Mouse (Mus musculus) heart, embryonic 14.5 days (tissue): ENCODE measurements around the gene Aldh4a1. TPM values are rescaled to one million over a fixed set of nuclear protein-coding genes. Genes with fewer than 3 reads are reported as not detected.

ENCODE experiments used
- ATAC-seq: fragments of 200-750 bp; cut with Nextera tagmentation; 2 replicates; pipeline ENCODE4 v1.8.0; 2017; ENCODE audit warnings: low read depth, moderate TSS enrichment; ENCODE audit not compliant: insufficient number of reproducible peaks, insufficient read depth, low FRiP score
- H3K27ac ChIP-seq, 2 experiments: fragments of 200-500 bp in 1 of 2; fragments of 300-500 bp in 1 of 2; sonication (generic) in 1 of 2; replicated peaks in 1 of 2; 2 replicates each; pipeline ENCODE4 v1.5.1; 2012 to 2014; ENCODE audit warnings: low read depth in 2 of 2, low read length in 2 of 2, control low read depth in 1 of 2, mild to moderate bottlenecking in 1 of 2, mixed read lengths in 1 of 2; ENCODE audit not compliant: control insufficient read depth in 1 of 2, insufficient read depth in 1 of 2
- H3K27me3 ChIP-seq: fragments of 300-500 bp; sonication (generic); 2 replicates; pipeline ENCODE4 v1.6.1; 2014; ENCODE audit warnings: mild to moderate bottlenecking, low read length, control low read depth; ENCODE audit not compliant: control insufficient read depth, insufficient read depth
- H3K36me3 ChIP-seq: fragments of 300-500 bp; sonication (generic); 2 replicates; pipeline ENCODE4 v1.6.1; 2014; ENCODE audit warnings: mild to moderate bottlenecking, control low read depth, low read length, mixed read lengths; ENCODE audit not compliant: control insufficient read depth, insufficient read depth
- H3K4me1 ChIP-seq, 2 experiments: fragments of 200-500 bp in 1 of 2; fragments of 300-500 bp in 1 of 2; sonication (generic) in 1 of 2; 2 replicates each; pipeline ENCODE4 v1.6.1; 2012 to 2014; ENCODE audit warnings: low read length in 2 of 2, control low read depth in 1 of 2, mixed read lengths in 1 of 2; ENCODE audit not compliant: control insufficient read depth in 2 of 2, insufficient read depth in 2 of 2
- H3K4me2 ChIP-seq: fragments of 300-500 bp; sonication (generic); 2 replicates; pipeline ENCODE4 v1.6.1; 2014; ENCODE audit warnings: mild to moderate bottlenecking, low read length
- H3K4me3 ChIP-seq, 2 experiments: fragments of 200-500 bp in 1 of 2; fragments of 300-500 bp in 1 of 2; sonication (generic) in 1 of 2; 2 replicates each; pipeline ENCODE4 v1.5.1; 2012 to 2014; ENCODE audit warnings: low read length in 2 of 2, mild to moderate bottlenecking in 2 of 2, control low read depth in 1 of 2, low read depth in 1 of 2, moderate library complexity in 1 of 2; ENCODE audit not compliant: control insufficient read depth in 1 of 2, insufficient read depth in 1 of 2
- H3K9ac ChIP-seq: fragments of 300-500 bp; sonication (generic); 2 replicates; pipeline ENCODE4 v1.6.1; 2014; ENCODE audit warnings: mild to moderate bottlenecking, low read length
- H3K9me3 ChIP-seq: fragments of 300-500 bp; sonication (generic); 2 replicates; pipeline ENCODE4 v1.6.1; 2016; ENCODE audit warnings: low read length, control low read depth; ENCODE audit not compliant: control insufficient read depth
- WGBS: fragments of 180-500 bp; shearing (Covaris S2); extraction: QIAGEN DNeasy Blood & Tissue Kit; methylation state at CpG from one replicate; pipeline ENCODE4 v1.1.7; 2014; 5-methylcytosine and 5-hydroxymethylcytosine counted together
- polyA plus RNA-seq: library from polyadenylated mRNA; unstranded; fragments of >200 nt; fragmentation: Nextera tagmentation; extraction: Ambion mirVana; gene quantifications from 2 replicates; pipeline ENCODE4 v1.2.1, GENCODE M21; 2014

Gene Aldh4a1
- polyA plus RNA-seq, 1 experiment from 2014 or later = 13.4 TPM

DNA sequence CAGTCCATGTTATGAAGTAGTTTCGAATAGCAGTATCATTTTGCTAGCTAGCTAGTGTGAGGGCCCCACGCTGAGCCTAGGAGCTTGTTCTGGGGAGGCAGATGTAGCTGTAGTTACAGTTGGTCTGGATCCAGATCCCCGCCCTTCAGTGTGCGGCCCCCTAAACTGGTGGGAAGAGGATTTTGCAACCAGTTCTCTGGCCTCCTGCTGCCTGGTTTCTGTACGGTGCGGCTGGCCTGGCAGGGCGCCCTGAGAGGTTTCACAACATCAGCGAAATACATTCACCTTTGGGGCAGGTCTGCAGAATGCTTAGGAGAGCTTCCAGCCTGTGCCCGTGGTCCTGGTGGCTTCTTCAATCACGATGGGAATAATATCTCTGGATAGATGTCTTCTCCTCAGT lies 2.0 kb downstream of the Aldh4a1 start:
- Histone ChIP-seq H3K4me3 (no peak overlapping the region), H3K27ac (no peak overlapping the region), H3K4me1 (peaks cover 4 to 19% of the 10 kb centered on the region in 2 experiments), H3K9ac (no peak overlapping the region), H3K9me3 (no peaks in the 10 kb centered on the region), H3K27me3 (no peaks in the 10 kb centered on the region), H3K4me2 (no peak overlapping the region), H3K36me3 (no peaks in the 10 kb centered on the region; the same call in 1 of the 2 replicates)
- WGBS = 78% methylated on average over 10 of the region's 10 CpGs
- no peak for ATAC-seq

DNA sequence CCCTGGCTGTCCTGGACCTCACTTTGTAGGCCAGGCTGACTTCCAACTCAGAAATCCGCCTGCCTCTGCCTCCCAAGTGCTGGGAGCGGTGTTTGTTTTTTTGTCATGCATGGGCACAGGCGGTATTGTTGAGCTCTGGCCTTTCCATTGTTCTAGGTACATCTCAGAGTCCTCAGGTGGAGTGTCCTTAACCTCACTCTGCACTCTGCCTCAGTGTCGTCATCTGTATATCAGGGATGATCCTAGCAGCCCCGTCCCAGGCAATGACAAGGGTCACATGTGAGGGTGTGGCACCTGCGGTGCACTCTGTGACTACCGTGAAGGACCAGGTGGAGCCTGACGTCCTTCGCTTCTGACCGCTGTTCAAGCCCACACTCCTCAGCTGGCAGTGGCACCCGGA lies 4.7 kb downstream of the Aldh4a1 start:
- 90% methylated on average over 11 of the region's 11 CpGs for WGBS
- no peak overlapping the region for H3K4me2 ChIP-seq
- H3K4me1 ChIP-seq = peaks cover 4 to 12% of the 10 kb centered on the region in 2 experiments
- no peak for ATAC-seq
- no peak overlapping the region for H3K4me3 ChIP-seq
- no peaks in the 10 kb centered on the region for H3K9me3 ChIP-seq
- H3K36me3 ChIP-seq = no peaks in the 10 kb centered on the region
- H3K27ac ChIP-seq = no peak overlapping the region
- H3K9ac ChIP-seq = no peak overlapping the region
- no peaks in the 10 kb centered on the region for H3K27me3 ChIP-seq

DNA sequence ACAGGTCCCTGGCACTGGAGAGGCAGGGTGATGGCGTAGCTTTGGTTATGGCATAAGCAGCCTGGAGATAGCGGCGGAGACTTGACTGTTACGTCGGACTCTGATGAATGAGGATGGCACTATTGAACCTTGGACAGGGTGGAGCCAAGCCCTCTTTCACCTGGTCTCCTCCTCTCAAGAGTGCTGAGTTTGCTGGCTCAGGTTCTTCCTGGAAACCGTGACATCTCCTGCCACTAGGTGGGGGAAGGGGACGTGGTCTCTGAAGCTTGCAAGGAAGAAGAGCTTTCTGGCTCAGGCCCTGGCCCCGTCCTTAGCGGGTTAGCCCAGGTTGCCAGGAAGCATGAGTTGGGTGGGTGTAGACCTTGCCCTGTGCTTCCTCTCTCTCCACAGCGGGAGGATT lies 7.5 kb downstream of the Aldh4a1 start:
- H3K27me3 ChIP-seq = no peaks in the 10 kb centered on the region
- H3K4me3 ChIP-seq = no peak overlapping the region
- no peaks in the 10 kb centered on the region for H3K9me3 ChIP-seq
- no peaks in the 10 kb centered on the region for H3K36me3 ChIP-seq
- no peaks in the 10 kb centered on the region; a peak in 2 of 4 replicates for H3K4me1 ChIP-seq
- H3K4me2 ChIP-seq = no peak overlapping the region
- no peak overlapping the region for H3K27ac ChIP-seq
- H3K9ac ChIP-seq = no peak overlapping the region
- WGBS = 64% methylated on average over 10 of the region's 10 CpGs
- no peak for ATAC-seq

DNA sequence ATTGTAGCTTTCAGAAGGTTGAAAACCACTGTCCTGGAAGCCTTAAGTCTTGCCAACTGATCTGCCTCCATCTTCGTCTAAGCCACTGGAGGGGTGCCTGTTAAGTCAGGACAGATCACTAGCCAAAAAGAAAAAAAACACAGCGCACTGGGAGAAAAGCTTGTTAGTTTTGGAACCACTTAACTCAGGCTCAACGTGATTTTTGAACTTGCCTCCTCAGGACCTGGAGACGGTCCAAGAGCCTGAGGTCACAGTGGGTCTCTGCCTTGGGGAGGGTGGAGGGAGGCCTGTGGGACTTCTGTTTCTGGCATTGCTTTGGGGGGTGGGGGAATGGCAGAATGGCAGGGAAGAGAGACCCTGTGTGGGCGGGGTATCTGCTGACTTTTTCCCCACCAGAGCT lies 8.5 kb downstream of the Aldh4a1 start:
- WGBS = 58% methylated on average over 5 of the region's 5 CpGs
- Histone ChIP-seq H3K27ac (no peak overlapping the region), H3K36me3 (0 out of 2 replicates have a peak, but pooled peaks cover 4% of the 10 kb centered on the region), H3K9ac (no peak overlapping the region), H3K4me2 (no peak overlapping the region), H3K4me1 (no peaks in the 10 kb centered on the region; a peak in 2 of 4 replicates), H3K4me3 (no peak overlapping the region), H3K9me3 (no peaks in the 10 kb centered on the region), H3K27me3 (no peaks in the 10 kb centered on the region)
- ATAC-seq = no peak

- 0 out of 2 replicates have a peak, but pooled peaks cover 4% of the 10 kb centered on the region for H3K36me3 ChIP-seq
- H3K27me3 ChIP-seq = no peaks in the 10 kb centered on the region
- H3K4me2 ChIP-seq = no peak overlapping the region
- H3K27ac ChIP-seq = no peak overlapping the region
- ATAC-seq = no peak
- no peak overlapping the region for H3K4me3 ChIP-seq
- no peaks in the 10 kb centered on the region; a peak in 2 of 4 replicates for H3K4me1 ChIP-seq
- H3K9ac ChIP-seq = no peak overlapping the region
- H3K9me3 ChIP-seq = no peaks in the 10 kb centered on the region
- WGBS = 85% methylated on average over 7 of the region's 7 CpGs
Observed at GRCm38 (mm10) chr4:139631569-139632253, 9.0 kb downstream of the Aldh4a1 start.

DNA sequence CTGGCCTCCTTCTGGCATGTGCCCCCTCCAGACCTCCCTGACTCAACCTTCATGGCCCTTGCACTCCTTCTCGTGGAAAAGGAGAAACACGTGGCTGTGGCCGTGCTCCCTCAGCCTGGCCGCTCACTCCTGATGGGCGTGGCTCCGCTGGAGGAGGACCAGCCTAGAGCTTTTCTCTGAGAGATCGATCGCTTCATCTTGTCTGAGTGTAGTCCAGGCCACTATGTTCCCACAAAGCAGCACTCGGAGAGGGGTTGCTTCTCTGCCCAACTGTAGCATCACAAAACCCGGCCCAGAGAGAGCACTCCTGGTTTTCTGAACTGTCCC lies 9.6 kb downstream of the Aldh4a1 start:
- no peak for ATAC-seq
- no peaks in the 10 kb centered on the region; a peak in 2 of 4 replicates for H3K4me1 ChIP-seq
- no peak overlapping the region for H3K4me2 ChIP-seq
- no peak overlapping the region for H3K9ac ChIP-seq
- H3K27ac ChIP-seq = no peak overlapping the region
- H3K9me3 ChIP-seq = no peaks in the 10 kb centered on the region
- no peaks in the 10 kb centered on the region for H3K27me3 ChIP-seq
- no peak overlapping the region for H3K4me3 ChIP-seq
- 0 out of 2 replicates have a peak, but pooled peaks cover 4% of the 10 kb centered on the region for H3K36me3 ChIP-seq
- WGBS = 74% methylated on average over 10 of the region's 10 CpGs

- H3K9me3 ChIP-seq = no peaks in the 10 kb centered on the region
- peaks cover 0 to 2% of the 10 kb centered on the region in 2 experiments; a peak in 3 of 4 replicates for H3K4me1 ChIP-seq
- ATAC-seq = no peak
- no peak overlapping the region for H3K4me3 ChIP-seq
- H3K27me3 ChIP-seq = peaks cover 3% of the 10 kb centered on the region; the same call in 1 of the 2 replicates
- H3K4me2 ChIP-seq = no peak overlapping the region
- H3K36me3 ChIP-seq = peaks cover 13% of the 10 kb centered on the region; the same call in 1 of the 2 replicates
- no peak overlapping the region for H3K9ac ChIP-seq
- 26% methylated on average over 7 of the region's 7 CpGs for WGBS
- H3K27ac ChIP-seq = no peak overlapping the region
Observed at GRCm38 (mm10) chr4:139636373-139636772, 13.7 kb downstream of the Aldh4a1 start.

DNA sequence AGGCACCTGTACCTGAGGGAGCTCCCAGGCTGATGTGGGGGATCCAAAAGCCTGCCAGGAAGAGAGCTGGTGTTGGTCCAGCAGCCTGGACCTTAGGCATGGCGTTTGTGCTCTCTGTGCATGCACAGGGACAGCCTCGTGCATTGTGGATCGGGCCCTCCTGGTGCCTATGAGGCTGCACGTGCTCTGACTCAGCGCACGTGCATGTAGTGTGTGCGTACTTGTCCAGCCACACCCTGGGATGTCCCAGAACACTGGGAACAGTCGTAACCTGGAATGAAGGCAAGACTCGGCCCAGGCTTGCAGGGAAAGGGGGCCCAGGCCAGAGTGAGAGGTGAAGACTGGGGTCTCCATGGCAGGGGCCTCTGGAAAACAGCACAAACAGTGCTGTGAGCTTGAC lies 15.2 kb downstream of the Aldh4a1 start:
- Histone ChIP-seq H3K27ac (no peak overlapping the region), H3K9ac (no peak overlapping the region), H3K4me3 (no peak overlapping the region), H3K9me3 (no peaks in the 10 kb centered on the region), H3K4me2 (no peak overlapping the region), H3K27me3 (peaks cover 10% of the 10 kb centered on the region), H3K4me1 (peaks cover 3 to 8% of the 10 kb centered on the region in 2 experiments), H3K36me3 (peaks cover 13% of the 10 kb centered on the region; the same call in 1 of the 2 replicates)
- 90% methylated on average over 9 of the region's 9 CpGs for WGBS
- ATAC-seq = no peak
